Mouse (Mus musculus): ENCODE data around the gene Asgr1.
"Not testable (repeated sequence)": the region's sequence is repeated elsewhere in the genome, so short reads cannot be mapped to it uniquely, and the experiment has no call there.

DNA sequence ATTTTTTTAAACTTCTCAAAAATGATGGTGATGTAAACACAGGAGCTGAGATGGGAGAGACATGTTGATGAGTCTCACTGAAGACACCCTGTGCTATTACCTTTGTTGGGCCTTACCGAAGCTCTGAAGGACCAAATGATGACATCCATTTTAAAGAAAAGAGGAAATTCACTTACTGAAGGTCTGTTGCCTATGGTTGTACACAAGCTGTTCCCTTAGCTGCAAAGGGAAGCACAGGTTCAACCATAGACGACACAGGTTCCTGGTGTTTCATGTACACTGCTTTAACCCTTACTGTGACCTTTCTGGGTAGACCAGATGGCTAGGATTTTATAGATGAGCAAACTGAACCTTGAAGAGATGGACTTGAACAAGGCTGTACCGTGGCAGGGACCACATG lies 16.7 kb downstream of the Asgr1 start:
- TF ChIP-seq NRF1 (IDR thresholded peaks at IDR 0.05; ENCODE audit: low read depth, low read length); KAT2A (IDR thresholded peaks at IDR 0.05; ENCODE audit: insufficient replicate concordance, low read length); POLR2A (IDR thresholded peaks at IDR 0.05; ENCODE audit: low read depth, low read length); SIN3A (IDR thresholded peaks at IDR 0.05; ENCODE audit: low read length); EP300 (IDR thresholded peaks at IDR 0.05; ENCODE audit: low read length); JUN (IDR thresholded peaks at IDR 0.05; ENCODE audit: insufficient read depth, low read depth, low read length); CTCF (conservative IDR thresholded peaks at IDR 0.05 in 1 of 2, IDR thresholded peaks at IDR 0.05 in 1 of 2; ENCODE audit: low read depth in 2 of 2, low read length in 2 of 2); TBP (conservative IDR thresholded peaks at IDR 0.05; ENCODE audit: low read depth, low read length); MAFK (IDR thresholded peaks at IDR 0.05; ENCODE audit: insufficient replicate concordance, low read length); MEF2A (IDR thresholded peaks at IDR 0.05; ENCODE audit: borderline replicate concordance, low read depth, low read length); POLR2AphosphoS2 (IDR thresholded peaks at IDR 0.05; ENCODE audit: low read depth, low read length): not testable (repeated sequence)
